Mouse (Mus musculus): ENCODE data around the gene Ccdc15. TPM values are rescaled to one million over a fixed set of nuclear protein-coding genes. Genes with fewer than 3 reads are reported as not detected.

The Ccdc15 gene
- polyA plus RNA-seq (2012; ENCODE audit: low replicate concordance) = 30.5 and 34.8 TPM in 2 replicates

DNA sequence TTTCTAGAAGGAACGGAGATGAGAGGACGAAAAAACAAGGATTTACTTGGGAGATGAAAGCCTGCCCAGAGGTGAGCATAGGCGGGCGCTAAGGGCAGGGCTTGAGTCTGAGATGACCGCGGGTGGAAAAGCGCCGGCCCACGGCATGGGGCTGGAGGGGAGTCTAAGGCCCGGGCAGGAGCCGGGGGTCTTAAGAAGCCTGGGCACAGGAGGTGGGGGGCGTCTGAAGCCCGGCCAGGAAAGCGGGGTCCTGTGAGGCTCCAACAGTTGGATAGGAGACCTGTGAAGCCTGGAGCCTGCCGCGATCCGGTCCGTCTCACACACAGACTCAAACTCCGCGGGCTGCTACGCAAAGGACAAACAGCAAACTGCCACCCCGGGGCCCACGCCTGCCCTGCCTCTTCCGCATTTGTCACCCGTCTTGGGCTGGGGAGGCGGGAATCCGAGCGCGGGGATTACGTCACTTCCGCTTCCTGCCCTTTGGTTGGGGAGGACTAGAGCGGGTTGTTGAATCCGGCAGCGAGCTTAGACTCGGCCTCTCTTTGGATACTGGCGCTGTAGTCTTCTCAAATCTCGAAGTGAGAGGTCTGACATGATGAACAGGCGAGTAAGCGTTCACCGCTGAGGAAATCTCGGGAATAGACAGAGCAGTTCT is at the start of gene Ccdc15:
Gene Ccdc15, minus strand, starts transcription at position 445 of the 655 bp plus-strand sequence.

DNA sequence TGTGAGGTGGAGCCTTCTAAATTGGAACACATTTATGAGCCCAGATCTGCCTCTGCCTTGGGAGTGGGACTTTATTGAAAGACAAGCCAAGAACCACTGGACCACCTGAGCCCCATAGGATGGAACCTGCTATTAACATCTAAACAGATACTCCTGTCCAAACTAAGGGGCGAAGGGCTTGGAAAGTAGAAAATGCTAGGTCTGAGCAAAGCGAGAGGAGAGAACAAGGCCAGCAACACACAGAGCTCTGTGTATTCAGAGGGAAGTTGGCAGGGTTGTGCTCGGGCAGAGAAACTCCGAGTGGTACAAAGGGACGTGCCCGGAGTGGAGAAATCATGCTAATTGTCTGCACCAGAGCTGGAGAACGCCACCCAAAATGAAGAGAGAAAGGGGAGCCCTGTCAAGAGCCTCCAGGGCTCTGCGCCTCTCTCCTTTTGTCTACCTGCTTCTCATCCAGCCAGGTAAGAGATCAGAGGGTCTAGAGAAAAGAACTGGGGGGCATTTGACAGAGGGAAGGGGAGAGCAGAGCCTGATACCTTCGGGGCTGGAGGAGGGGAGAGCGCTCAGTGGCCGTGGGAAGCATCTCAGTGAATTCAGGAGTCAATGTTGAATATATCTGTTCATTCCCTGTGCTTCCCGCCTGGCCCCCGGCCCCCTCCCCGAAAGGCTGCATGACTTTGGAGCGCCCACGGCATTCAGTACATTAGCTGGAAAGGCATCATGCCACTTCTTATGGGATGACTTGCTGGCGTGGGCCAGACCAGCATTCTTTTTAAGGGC is 19.3 kb upstream of the Ccdc15 start, which contains the start of gene Hepacam:
Gene Hepacam, plus strand, starts transcription at position 51 of the 780 bp plus-strand sequence.

DNA sequence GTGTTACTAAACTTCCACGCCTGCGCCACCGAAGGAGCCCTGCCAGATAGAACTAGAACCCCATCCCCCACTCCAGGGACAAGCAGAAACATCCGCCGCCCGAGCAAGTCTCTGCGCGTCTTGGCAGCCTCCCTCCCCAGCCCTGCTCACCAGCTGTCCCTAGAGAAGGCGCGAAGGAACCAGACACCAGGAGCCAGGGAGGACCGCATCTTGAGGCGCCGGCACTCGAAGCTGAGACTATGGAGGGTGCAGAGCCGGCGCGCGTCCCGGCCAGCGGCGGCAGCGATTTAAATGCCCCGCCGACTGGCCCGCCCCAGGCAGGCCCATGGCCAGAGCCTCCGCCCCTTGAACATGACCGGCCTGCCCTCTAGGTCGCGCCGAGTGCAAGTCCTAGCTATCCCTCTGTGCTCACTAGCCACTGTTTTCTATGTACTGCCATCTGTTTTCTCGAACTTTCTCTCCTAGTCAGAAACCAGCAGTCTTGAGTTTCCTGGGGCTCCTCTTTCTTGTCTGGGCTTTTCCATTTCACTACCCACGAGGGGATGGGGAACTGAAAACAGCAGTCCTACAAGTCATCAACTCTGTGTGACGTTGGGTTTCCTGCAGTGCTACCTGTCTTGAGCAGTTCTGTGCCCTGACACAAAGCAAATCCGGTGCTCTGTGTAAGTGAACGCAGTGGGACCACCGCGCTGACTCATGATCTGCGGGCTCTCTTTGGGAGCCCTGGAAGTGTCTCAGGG is 92.9 kb downstream of the Ccdc15 start, which contains the start of gene Slc37a2:
Gene Slc37a2, minus strand, starts transcription at position 590 of the 740 bp plus-strand sequence.

Other genes with a start within 250 kb of the Ccdc15 start
- 0.51 TPM in 1 of 2 replicates, not detected in the other for gene Pknox2, start 201.0 kb downstream of the Ccdc15 start, polyA plus RNA-seq (2012; ENCODE audit: low replicate concordance)
- gene Tmem218, start 140.2 kb downstream of the Ccdc15 start, polyA plus RNA-seq (2012; ENCODE audit: low replicate concordance) = 0.27 and 0.38 TPM in 2 replicates
- 0.54 and 1.0 TPM in 2 replicates for gene Slc37a2, start 92.7 kb downstream of the Ccdc15 start, polyA plus RNA-seq (2012; ENCODE audit: low replicate concordance)
- 0.05 TPM in 1 of 2 replicates, not detected in the other for gene Hepacam, start 18.9 kb upstream of the Ccdc15 start, polyA plus RNA-seq (2012; ENCODE audit: low replicate concordance)
- gene Robo4, start 53.5 kb upstream of the Ccdc15 start, polyA plus RNA-seq (2012; ENCODE audit: low replicate concordance) = 1.2 and 4.0 TPM in 2 replicates
- 0.65 and 1.5 TPM in 2 replicates for gene Robo3, start 84.8 kb upstream of the Ccdc15 start, polyA plus RNA-seq (2012; ENCODE audit: low replicate concordance)
- 10.9 and 13.7 TPM in 2 replicates for gene Msantd2, start 140.9 kb upstream of the Ccdc15 start, polyA plus RNA-seq (2012; ENCODE audit: low replicate concordance)
- 0.55 and 3.4 TPM in 2 replicates for gene Esam, start 179.6 kb upstream of the Ccdc15 start, polyA plus RNA-seq (2012; ENCODE audit: low replicate concordance)
- not detected in 2 replicates for gene Vsig2, start 190.8 kb upstream of the Ccdc15 start, polyA plus RNA-seq (2012; ENCODE audit: low replicate concordance)
- gene Nrgn, start 204.5 kb upstream of the Ccdc15 start, polyA plus RNA-seq (2012; ENCODE audit: low replicate concordance) = 101 and 127 TPM in 2 replicates
- gene Siae, start 207.3 kb upstream of the Ccdc15 start, polyA plus RNA-seq (2012; ENCODE audit: low replicate concordance) = 0.34 and 0.44 TPM in 2 replicates